Mouse (Mus musculus) liver, adult 2 months (tissue): Measurements from ENCODE around the gene Ebf4.

Experiments
- CTCF ChIP-seq: fragments of 200-500 bp; IDR thresholded peaks from 2 replicates; pipeline ENCODE4 v1.5.1; 2011; ENCODE audit warnings: low read depth, low read length, control low read depth
- POLR2A ChIP-seq: fragments of 200-500 bp; IDR thresholded peaks from 2 replicates; pipeline ENCODE4 v1.6.1; 2011; ENCODE audit warnings: low read length, control low read depth; ENCODE audit not compliant: insufficient read depth; ENCODE audit errors: extremely low read depth

DNA sequence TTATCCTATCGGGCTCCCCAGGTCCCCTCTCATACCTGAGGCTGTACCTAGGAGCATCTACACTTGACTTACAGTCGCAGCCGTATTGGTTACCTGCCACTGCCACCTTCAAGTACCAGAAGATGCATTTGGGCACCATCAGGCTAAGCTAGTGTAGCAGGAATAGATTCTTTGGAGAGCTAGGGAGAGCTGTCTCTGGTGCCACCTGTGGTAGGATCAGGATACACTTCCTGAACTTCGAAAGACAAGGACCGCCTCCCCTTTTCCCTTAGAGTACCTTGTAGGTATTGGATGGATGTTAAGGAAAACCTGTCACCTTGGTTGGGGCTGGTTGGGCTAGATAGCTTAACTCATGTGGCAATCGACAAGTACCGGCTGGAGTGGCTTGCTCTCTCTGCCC is 26.9 kb upstream of the Ebf4 start:
- TF ChIP-seq POLR2A (no peak), CTCF (no peak)
